ENCODE assay signal across 9 mouse cellular contexts in genomic region chr7:4740309-4740727, GRCm38 (mm10). TPM values are rescaled to one million over a fixed set of nuclear protein-coding genes. Genes with fewer than 3 reads are reported as not detected.
DNase-seq lines count a peak whose midpoint lies in the region; ATAC-seq and TF ChIP-seq lines count a peak whose summit lies in the region.
"Had no signal": no experiment of that assay in that cellular context is flagged by ENCODE, and none has a peak within 500 bp of the region (broad histone marks: within the 10 kb centered on the region; RNA-seq: fewer than 3 reads in every experiment).

No protein-coding gene starts in this region.

- WGBS in kidney, postnatal 0 days: under 1% methylated on average over 14 of the region's 14 CpGs
- under 1% methylated on average over 13 of the region's 14 CpGs for WGBS in hindbrain, embryonic 14.5 days
- WGBS in midbrain, embryonic 16.5 days: 0% methylated on average over 14 of the region's 14 CpGs

- no peak for TF ChIP-seq CTCF in kidney, postnatal 0 days (IDR thresholded peaks at IDR 0.05; ENCODE audit: low read depth)

- peak overlapping the region; percentile 73 for H3K4me2 ChIP-seq in kidney, postnatal 0 days (ENCODE audit: low read length)
- H3K4me2 ChIP-seq in hindbrain, embryonic 14.5 days (replicated peaks): peak overlapping the region; percentile 72
- H3K4me2 ChIP-seq in midbrain, embryonic 16.5 days (ENCODE audit: low read length): peak overlapping the region; percentile 71

- DNase-seq in kidney, postnatal 0 days (ENCODE audit: low spot score): peak; percentile 48
- no peak for DNase-seq in kidney, adult 8-10 months
- DNase-seq in embryo, embryonic 10.5 days (ENCODE audit: low spot score): peak; percentile 50
- DNase-seq in hindbrain, embryonic 14.5 days (ENCODE audit: low spot score): no peak
- DNase-seq in adrenal gland, postnatal 25 days: no peak
- DNase-seq in MN1 (ENCODE audit: low spot score): no peak

- H3K4me3 ChIP-seq in kidney, postnatal 0 days (replicated peaks; ENCODE audit: low read depth, low read length): peak overlapping the region; percentile 57
- peak overlapping the region; percentile 71 for H3K4me3 ChIP-seq in hindbrain, embryonic 14.5 days (replicated peaks; ENCODE audit: low read length)
- peak overlapping the region; percentile 59 for H3K4me3 ChIP-seq in midbrain, embryonic 16.5 days (ENCODE audit: low read depth, low read length)

- H3K4me1 ChIP-seq in kidney, postnatal 0 days (replicated peaks; ENCODE audit: insufficient read depth, low read length): peaks cover 15% of the 10 kb centered on the region
- H3K4me1 ChIP-seq in hindbrain, embryonic 14.5 days (replicated peaks; ENCODE audit: control insufficient read depth, insufficient read depth, low read length): peaks cover 29% of the 10 kb centered on the region
- H3K4me1 ChIP-seq in midbrain, embryonic 16.5 days (ENCODE audit: control insufficient read depth, insufficient read depth, low read length): peaks cover 26% of the 10 kb centered on the region

- H3K36me3 ChIP-seq in kidney, postnatal 0 days (ENCODE audit: insufficient read depth, low read length): peaks cover 4% of the 10 kb centered on the region; the same call in 1 of the 2 replicates
- peaks cover 15% of the 10 kb centered on the region; the same call in 1 of the 2 replicates for H3K36me3 ChIP-seq in hindbrain, embryonic 14.5 days (replicated peaks; ENCODE audit: control insufficient read depth, insufficient read depth)
- H3K36me3 ChIP-seq in midbrain, embryonic 16.5 days (ENCODE audit: control insufficient read depth, insufficient read depth, low read length): no peaks in the 10 kb centered on the region

- no peaks in the 10 kb centered on the region for H3K9me3 ChIP-seq in kidney, postnatal 0 days (replicated peaks; ENCODE audit: low read length)
- no peaks in the 10 kb centered on the region for H3K9me3 ChIP-seq in hindbrain, embryonic 14.5 days (ENCODE audit: control insufficient read depth, low read length)
- no peaks in the 10 kb centered on the region for H3K9me3 ChIP-seq in midbrain, embryonic 16.5 days (replicated peaks; ENCODE audit: control insufficient read depth, low read length, poor library complexity, severe bottlenecking)

- H3K27me3 ChIP-seq in kidney, postnatal 0 days (ENCODE audit: insufficient read depth, low read length): no peaks in the 10 kb centered on the region
- H3K27me3 ChIP-seq in hindbrain, embryonic 14.5 days (ENCODE audit: control insufficient read depth, insufficient read depth, low read length): no peaks in the 10 kb centered on the region
- H3K27me3 ChIP-seq in midbrain, embryonic 16.5 days (ENCODE audit: control insufficient read depth, insufficient read depth, low read depth, low read length): no peaks in the 10 kb centered on the region

- H3K9ac ChIP-seq in kidney, postnatal 0 days (ENCODE audit: low read depth, low read length): peak overlapping the region; percentile 67
- peak overlapping the region; percentile 88 for H3K9ac ChIP-seq in hindbrain, embryonic 14.5 days
- H3K9ac ChIP-seq in midbrain, embryonic 16.5 days (ENCODE audit: low read depth, low read length): peak overlapping the region; percentile 83

- ATAC-seq in kidney, postnatal 0 days (replicated peaks; ENCODE audit: low FRiP score, low read depth): peak; percentile 10; the same call in 1 of the 2 replicates
- ATAC-seq in hindbrain, embryonic 14.5 days (ENCODE audit: low FRiP score): no peak; the same call in 1 of the 2 replicates
- peak; percentile 47 for ATAC-seq in midbrain, embryonic 16.5 days
- ATAC-seq in megakaryocyte-erythroid progenitor cell, adult 5-6 weeks (replicated peaks; ENCODE audit: low FRiP score, low TSS enrichment, poor library complexity, severe bottlenecking): no peak

- H3K27ac ChIP-seq in kidney, postnatal 0 days: peak overlapping the region; percentile 85
- H3K27ac ChIP-seq in hindbrain, embryonic 14.5 days: peak overlapping the region; percentile 94
- H3K27ac ChIP-seq in midbrain, embryonic 16.5 days (ENCODE audit: low read length): peak overlapping the region; percentile 94

RNA-seq across cellular contexts. Expression of gene Kmt5c, which starts 0.4 kb away (rescaled TPM):
- 61.2 and 64.8 TPM in 2 replicates for polyA plus RNA-seq in kidney, postnatal 0 days (2015; fragmentation: Nextera tagmentation; extraction: Ambion mirVana)
- 44.9 and 53.7 TPM in 2 replicates for polyA plus RNA-seq in hindbrain, embryonic 14.5 days (2014; fragmentation: Nextera tagmentation; extraction: Ambion mirVana)
- 58.5 and 61.1 TPM in 2 replicates for polyA plus RNA-seq in midbrain, embryonic 16.5 days (2015; fragmentation: Nextera tagmentation; extraction: Ambion mirVana)
- total RNA-seq in adrenal gland, postnatal 25 days (2021): 64.5 and 70.1 TPM in 2 replicates
- total RNA-seq in megakaryocyte-erythroid progenitor cell, adult 5-6 weeks (2014; fragmentation: Nextera tagmentation): 75.8 and 96.3 TPM in 2 replicates
- total RNA-seq in megakaryocyte-erythroid progenitor cell, adult 5-6 weeks (2017): 25.6 and 52.4 TPM in 2 replicates

RNA-seq across cellular contexts. Expression of gene Cox6b2, which starts 12.6 kb away (rescaled TPM):
- 70.7 and 84.0 TPM in 2 replicates for polyA plus RNA-seq in kidney, postnatal 0 days (2015; fragmentation: Nextera tagmentation; extraction: Ambion mirVana)
- polyA plus RNA-seq in hindbrain, embryonic 14.5 days (2014; fragmentation: Nextera tagmentation; extraction: Ambion mirVana): 18.6 and 19.7 TPM in 2 replicates
- 19.3 and 21.3 TPM in 2 replicates for polyA plus RNA-seq in midbrain, embryonic 16.5 days (2015; fragmentation: Nextera tagmentation; extraction: Ambion mirVana)
- 9.4 and 10.6 TPM in 2 replicates for total RNA-seq in adrenal gland, postnatal 25 days (2021)
- 279 and 377 TPM in 2 replicates for total RNA-seq in megakaryocyte-erythroid progenitor cell, adult 5-6 weeks (2014; fragmentation: Nextera tagmentation)
- 151 and 283 TPM in 2 replicates for total RNA-seq in megakaryocyte-erythroid progenitor cell, adult 5-6 weeks (2017)

RNA-seq across cellular contexts. Expression of gene Tmem150b, which starts 15.3 kb away (rescaled TPM):
- polyA plus RNA-seq in kidney, postnatal 0 days (2015; fragmentation: Nextera tagmentation; extraction: Ambion mirVana): 0.06 and 0.12 TPM in 2 replicates
- 0.12 and 0.24 TPM in 2 replicates for polyA plus RNA-seq in hindbrain, embryonic 14.5 days (2014; fragmentation: Nextera tagmentation; extraction: Ambion mirVana)
- polyA plus RNA-seq in midbrain, embryonic 16.5 days (2015; fragmentation: Nextera tagmentation; extraction: Ambion mirVana): 0.25 TPM in 1 of 2 replicates, not detected in the other
- 0.24 TPM in 1 of 2 replicates, not detected in the other for total RNA-seq in adrenal gland, postnatal 25 days (2021)
- total RNA-seq in megakaryocyte-erythroid progenitor cell, adult 5-6 weeks (2014; fragmentation: Nextera tagmentation): not detected in 2 replicates
- 0.33 and 1.1 TPM in 2 replicates for total RNA-seq in megakaryocyte-erythroid progenitor cell, adult 5-6 weeks (2017)

RNA-seq across cellular contexts. Expression of gene Fam71e2, which starts 30.8 kb away (rescaled TPM):
- not detected in 2 replicates for polyA plus RNA-seq in kidney, postnatal 0 days (2015; fragmentation: Nextera tagmentation; extraction: Ambion mirVana)
- not detected in 2 replicates for polyA plus RNA-seq in hindbrain, embryonic 14.5 days (2014; fragmentation: Nextera tagmentation; extraction: Ambion mirVana)
- polyA plus RNA-seq in midbrain, embryonic 16.5 days (2015; fragmentation: Nextera tagmentation; extraction: Ambion mirVana): not detected in 2 replicates
- total RNA-seq in adrenal gland, postnatal 25 days (2021): not detected in 2 replicates
- not detected in 2 replicates for total RNA-seq in megakaryocyte-erythroid progenitor cell, adult 5-6 weeks (2014; fragmentation: Nextera tagmentation)
- not detected in 2 replicates for total RNA-seq in megakaryocyte-erythroid progenitor cell, adult 5-6 weeks (2017)
- polyA plus RNA-seq: brain, embryonic 14.5 days had no signal

RNA-seq across cellular contexts. Expression of gene Il11, which starts 42.3 kb away (rescaled TPM):
- 0.14 and 0.20 TPM in 2 replicates for polyA plus RNA-seq in kidney, postnatal 0 days (2015; fragmentation: Nextera tagmentation; extraction: Ambion mirVana)
- 0.35 and 0.41 TPM in 2 replicates for polyA plus RNA-seq in hindbrain, embryonic 14.5 days (2014; fragmentation: Nextera tagmentation; extraction: Ambion mirVana)
- polyA plus RNA-seq in midbrain, embryonic 16.5 days (2015; fragmentation: Nextera tagmentation; extraction: Ambion mirVana): 1.3 TPM in 2 replicates
- total RNA-seq in adrenal gland, postnatal 25 days (2021): 0.15 TPM in 1 of 2 replicates, not detected in the other
- total RNA-seq in megakaryocyte-erythroid progenitor cell, adult 5-6 weeks (2014; fragmentation: Nextera tagmentation): not detected in 2 replicates
- total RNA-seq in megakaryocyte-erythroid progenitor cell, adult 5-6 weeks (2017): 0.15 TPM in 1 of 2 replicates, not detected in the other

Comparison
In these comparisons a context has a peak if more than half of its experiments do, and no peak if none do; other contexts are left out.
1. DNase-seq: peak in kidney, postnatal 0 days (single experiment) and embryo, embryonic 10.5 days (single experiment); none in kidney, adult 8-10 months (0 of 2), hindbrain, embryonic 14.5 days (single experiment), adrenal gland, postnatal 25 days (single experiment) and MN1 (single experiment).
2. ATAC-seq: peak in kidney, postnatal 0 days (single experiment) and midbrain, embryonic 16.5 days (single experiment); none in hindbrain, embryonic 14.5 days (single experiment) and megakaryocyte-erythroid progenitor cell, adult 5-6 weeks (single experiment).
3. Peak in every context shown above with its lines, with median percentiles within 50 percentile points of each other: H3K27ac ChIP-seq, H3K4me2 ChIP-seq, H3K4me3 ChIP-seq and H3K9ac ChIP-seq.